Mouse (Mus musculus) olfactory bulb, adult 2 months (tissue): Measurements from ENCODE around the gene Tbc1d2.

Experiments used
- CTCF ChIP-seq: fragments of 200-500 bp; IDR thresholded peaks from 2 replicates; pipeline ENCODE4 v1.5.1; 2012; ENCODE audit warnings: low read depth, mild to moderate bottlenecking, low read length, moderate library complexity; ENCODE audit not compliant: insufficient read depth
- POLR2A ChIP-seq: fragments of 200-500 bp; IDR thresholded peaks from 2 replicates; pipeline ENCODE4 v1.6.1; 2012; ENCODE audit warnings: mild to moderate bottlenecking, low read depth, low read length, moderate library complexity; ENCODE audit not compliant: insufficient read depth

GRCm38 (mm10) chr4:46664123-46665009 is 14.4 kb upstream of the Tbc1d2 start:
- TF ChIP-seq POLR2A (no peak), CTCF (no peak)
